Mouse (Mus musculus): ENCODE results near the gene Hes2. TPM values are rescaled to one million over a fixed set of nuclear protein-coding genes. Genes with fewer than 3 reads are reported as not detected.
A peak's percentile ranks its signal among the peaks of the same experiment; 100 is the strongest.

Hes2 gene
- polyA plus RNA-seq, 1 experiment: not detected

- TF ChIP-seq POLR2A (IDR thresholded peaks at IDR 0.05; ENCODE audit: extremely low read depth, insufficient read depth, low read length) (no peak), CTCF (IDR thresholded peaks at IDR 0.05; ENCODE audit: extremely low read depth, insufficient read depth, low read length) (no peak)
- Histone ChIP-seq H3K4me3 (ENCODE audit: insufficient read depth, low read length) (no peak overlapping the region), H3K4me1 (ENCODE audit: control insufficient read depth, insufficient read depth, low read length) (no peaks in the 10 kb centered on the region), H3K27ac (ENCODE audit: insufficient read depth, low read length) (no peak overlapping the region)
Observed at GRCm38 (mm10) chr4:152169103-152169502, 10.4 kb downstream of the Hes2 start.

- TF ChIP-seq POLR2A (IDR thresholded peaks at IDR 0.05; ENCODE audit: extremely low read depth, insufficient read depth, low read length) (no peak), CTCF (IDR thresholded peaks at IDR 0.05; ENCODE audit: extremely low read depth, insufficient read depth, low read length) (no peak)
- no peak overlapping the region for H3K4me3 ChIP-seq (ENCODE audit: insufficient read depth, low read length)
- no peak overlapping the region for H3K27ac ChIP-seq (ENCODE audit: insufficient read depth, low read length)
- no peaks in the 10 kb centered on the region for H3K4me1 ChIP-seq (ENCODE audit: control insufficient read depth, insufficient read depth, low read length)
Observed at GRCm38 (mm10) chr4:152170286-152170685, 11.6 kb downstream of the Hes2 start.

- Histone ChIP-seq H3K27ac (ENCODE audit: insufficient read depth, low read length) (no peak overlapping the region), H3K4me1 (ENCODE audit: control insufficient read depth, insufficient read depth, low read length) (no peaks in the 10 kb centered on the region), H3K4me3 (ENCODE audit: insufficient read depth, low read length) (no peak overlapping the region)
- no peak for TF ChIP-seq CTCF (IDR thresholded peaks at IDR 0.05; ENCODE audit: extremely low read depth, insufficient read depth, low read length)
- TF ChIP-seq POLR2A (IDR thresholded peaks at IDR 0.05; ENCODE audit: extremely low read depth, insufficient read depth, low read length): no peak
Observed at GRCm38 (mm10) chr4:152171543-152171942, 12.9 kb downstream of the Hes2 start.

GRCm38 (mm10) chr4:152173041-152173440, 14.4 kb downstream of the Hes2 start:
- TF ChIP-seq POLR2A (IDR thresholded peaks at IDR 0.05; ENCODE audit: extremely low read depth, insufficient read depth, low read length) (no peak), CTCF (IDR thresholded peaks at IDR 0.05; ENCODE audit: extremely low read depth, insufficient read depth, low read length) (peak; percentile 99)
- H3K4me3 ChIP-seq (ENCODE audit: insufficient read depth, low read length): no peak overlapping the region
- no peaks in the 10 kb centered on the region for H3K4me1 ChIP-seq (ENCODE audit: control insufficient read depth, insufficient read depth, low read length)
- no peak overlapping the region for H3K27ac ChIP-seq (ENCODE audit: insufficient read depth, low read length)

- TF ChIP-seq POLR2A (IDR thresholded peaks at IDR 0.05; ENCODE audit: extremely low read depth, insufficient read depth, low read length) (no peak), CTCF (IDR thresholded peaks at IDR 0.05; ENCODE audit: extremely low read depth, insufficient read depth, low read length) (no peak)
- H3K4me3 ChIP-seq (ENCODE audit: insufficient read depth, low read length): no peak overlapping the region
Observed at GRCm38 (mm10) chr4:152173956-152174355, 15.3 kb downstream of the Hes2 start.

GRCm38 (mm10) chr4:152176638-152177037, 18.0 kb downstream of the Hes2 start:
- Histone ChIP-seq H3K27ac (ENCODE audit: insufficient read depth, low read length) (no peak overlapping the region), H3K4me1 (ENCODE audit: control insufficient read depth, insufficient read depth, low read length) (peaks cover 4% of the 10 kb centered on the region; the same call in 1 of the 2 replicates), H3K4me3 (ENCODE audit: insufficient read depth, low read length) (no peak overlapping the region)
- TF ChIP-seq CTCF (IDR thresholded peaks at IDR 0.05; ENCODE audit: extremely low read depth, insufficient read depth, low read length): no peak
- TF ChIP-seq POLR2A (IDR thresholded peaks at IDR 0.05; ENCODE audit: extremely low read depth, insufficient read depth, low read length): no peak

More at GRCm38 (mm10) chr4:152173956-152174355, 15.3 kb downstream of the Hes2 start:
- no peaks in the 10 kb centered on the region for H3K4me1 ChIP-seq (ENCODE audit: control insufficient read depth, insufficient read depth, low read length)
- H3K27ac ChIP-seq (ENCODE audit: insufficient read depth, low read length): no peak overlapping the region

- peak overlapping the region; percentile 80 for H3K4me3 ChIP-seq (ENCODE audit: insufficient read depth, low read length)
- peak overlapping the region; percentile 85 for H3K27ac ChIP-seq (ENCODE audit: insufficient read depth, low read length)
- TF ChIP-seq POLR2A (IDR thresholded peaks at IDR 0.05; ENCODE audit: extremely low read depth, insufficient read depth, low read length) (no peak), CTCF (IDR thresholded peaks at IDR 0.05; ENCODE audit: extremely low read depth, insufficient read depth, low read length) (no peak)
- H3K4me1 ChIP-seq (ENCODE audit: control insufficient read depth, insufficient read depth, low read length): peaks cover 4% of the 10 kb centered on the region; the same call in 1 of the 2 replicates
Observed at GRCm38 (mm10) chr4:152177174-152177536, 18.5 kb downstream of the Hes2 start.

- peak within 1 kb of the TSS; percentile 80 for H3K4me3 ChIP-seq (ENCODE audit: insufficient read depth, low read length)
- peaks cover 4% of the 10 kb centered on the region; the same call in 1 of the 2 replicates for H3K4me1 ChIP-seq (ENCODE audit: control insufficient read depth, insufficient read depth, low read length)
- H3K27ac ChIP-seq (ENCODE audit: insufficient read depth, low read length): peak within 1 kb of the TSS; percentile 85
- TF ChIP-seq POLR2A (IDR thresholded peaks at IDR 0.05; ENCODE audit: extremely low read depth, insufficient read depth, low read length) (peak; percentile 78; the same call in 1 of the 2 replicates), CTCF (IDR thresholded peaks at IDR 0.05; ENCODE audit: extremely low read depth, insufficient read depth, low read length) (no peak)
Observed at GRCm38 (mm10) chr4:152177537-152178343, 19.1 kb downstream of the Hes2 start, which contains the start of gene Acot7. Gene Acot7, plus strand, starts transcription at chr4:152178134.

- Histone ChIP-seq H3K4me1 (ENCODE audit: control insufficient read depth, insufficient read depth, low read length) (peaks cover 4% of the 10 kb centered on the region; the same call in 1 of the 2 replicates), H3K27ac (ENCODE audit: insufficient read depth, low read length) (peak overlapping the region; percentile 59), H3K4me3 (ENCODE audit: insufficient read depth, low read length) (peak overlapping the region; percentile 80)
- TF ChIP-seq CTCF (IDR thresholded peaks at IDR 0.05; ENCODE audit: extremely low read depth, insufficient read depth, low read length) (no peak), POLR2A (IDR thresholded peaks at IDR 0.05; ENCODE audit: extremely low read depth, insufficient read depth, low read length) (no peak)
Observed at GRCm38 (mm10) chr4:152178344-152178864, 19.7 kb downstream of the Hes2 start.
